Mouse (Mus musculus): ENCODE measurements around the gene Sall4.
A peak's percentile ranks its signal among the peaks of the same experiment; 100 is the strongest.

Sall4 gene

DNA sequence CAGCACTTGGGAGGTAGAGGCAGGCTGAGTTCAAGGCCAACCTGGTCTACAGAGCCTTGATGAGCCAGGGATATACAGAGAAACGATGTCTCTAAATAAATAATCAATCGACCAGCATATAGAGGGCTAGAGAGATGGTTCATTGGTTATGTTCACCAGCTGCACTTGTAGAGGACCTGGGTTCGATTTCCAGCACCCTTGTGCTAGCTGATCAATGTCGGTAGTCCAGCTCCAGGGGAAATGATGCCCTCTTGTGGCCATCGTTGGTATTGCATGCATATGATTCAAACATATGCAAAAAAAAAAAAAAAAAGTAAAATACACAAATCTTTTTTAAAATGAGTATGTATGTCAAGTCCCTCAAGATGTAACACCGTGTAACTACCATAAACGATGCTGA lies 25.1 kb downstream of the Sall4 start:
- peak; percentile 56 to 87 for DNase-seq

DNA sequence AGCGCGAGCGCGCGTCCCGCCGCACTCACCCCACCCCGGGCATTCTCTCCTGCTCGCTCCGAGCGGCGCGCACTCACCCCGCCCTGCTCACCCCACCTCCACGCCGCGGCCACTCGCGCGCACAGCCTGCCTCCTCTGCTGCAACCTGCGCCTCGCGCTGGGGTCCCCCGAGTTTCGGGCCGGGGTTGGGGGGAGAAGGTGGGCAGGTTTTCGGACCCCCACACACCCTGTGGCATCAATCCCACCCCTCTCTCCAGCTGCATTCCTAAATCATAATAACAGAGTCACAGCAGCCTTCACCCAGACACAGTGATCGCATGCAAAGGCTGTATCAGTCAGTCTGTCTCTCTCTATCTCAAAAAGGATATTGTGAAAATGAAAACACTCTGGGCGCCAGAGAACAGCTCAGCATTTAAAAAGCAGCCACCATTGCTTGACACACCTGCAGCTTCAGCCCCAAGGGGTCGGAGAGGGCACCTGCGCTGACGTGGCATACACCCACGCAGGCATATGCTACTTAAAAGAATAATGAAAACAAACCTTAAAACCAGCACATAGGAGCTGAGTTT lies 25.6 kb downstream of the Sall4 start, which contains the start of gene Atp9a:
Gene Atp9a (minus strand): TSS at position 351 of the 569 bp plus-strand sequence.
- peak; percentile 55 to 76 for DNase-seq

DNA sequence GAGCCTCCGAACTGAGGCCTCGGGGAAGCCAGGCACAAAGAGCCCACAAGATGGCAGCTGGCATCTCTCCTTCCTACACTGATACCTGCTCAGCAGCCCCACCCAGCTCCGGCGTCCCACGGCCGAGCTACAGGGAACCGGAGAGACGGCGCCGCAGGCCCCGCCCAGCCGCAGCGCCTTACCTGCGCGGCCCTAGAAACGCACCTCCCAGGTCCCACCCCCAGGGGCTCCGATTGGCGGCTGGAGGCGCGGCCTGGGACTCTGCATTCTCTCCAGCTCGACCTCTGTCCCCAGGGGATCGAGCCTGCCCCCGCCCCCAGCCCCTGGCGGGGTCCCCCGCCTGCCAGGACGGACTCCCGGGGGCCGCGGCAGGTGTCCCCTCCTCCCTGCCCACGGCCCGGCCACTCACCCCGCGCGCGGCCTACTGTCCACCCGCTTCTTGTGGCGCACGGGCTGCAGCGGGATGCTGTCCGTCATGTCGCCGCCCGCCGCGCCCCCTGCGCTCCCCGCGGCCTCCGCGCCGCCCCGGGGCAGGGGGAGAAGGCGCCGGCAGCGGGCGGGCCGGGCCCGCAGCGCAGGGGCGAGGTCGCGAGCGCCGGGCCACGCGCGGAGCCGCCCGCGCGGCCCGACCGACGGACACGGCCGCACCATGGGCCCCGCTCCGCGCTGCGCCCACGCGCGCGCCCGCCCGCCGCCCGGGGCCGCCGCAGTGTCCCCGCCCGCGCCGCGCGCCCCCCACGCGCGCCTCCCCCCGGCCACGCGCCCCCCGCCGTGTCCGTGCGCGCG lies 26.3 kb downstream of the Sall4 start:
- peak; percentile 88 to 96 for DNase-seq

DNA sequence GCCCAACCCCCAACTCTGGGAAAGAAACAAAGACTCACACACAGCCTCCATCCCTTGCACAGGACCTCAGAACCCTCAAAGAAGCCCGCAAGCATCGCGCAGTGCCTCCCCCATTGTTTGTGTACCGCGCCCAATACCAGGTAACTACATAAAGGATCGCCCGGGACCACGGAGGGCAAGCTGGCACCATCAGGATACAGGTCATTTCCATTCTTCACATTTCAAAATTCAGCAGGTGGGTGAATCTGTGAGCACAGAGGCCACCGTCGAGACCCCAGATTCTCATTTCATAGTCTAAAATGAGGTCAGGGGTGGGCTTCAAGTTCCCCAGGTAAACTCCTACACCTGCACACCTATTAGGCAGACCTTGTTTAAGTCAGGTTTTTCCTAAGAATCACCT lies 27.2 kb downstream of the Sall4 start:
- no peak for DNase-seq

DNA sequence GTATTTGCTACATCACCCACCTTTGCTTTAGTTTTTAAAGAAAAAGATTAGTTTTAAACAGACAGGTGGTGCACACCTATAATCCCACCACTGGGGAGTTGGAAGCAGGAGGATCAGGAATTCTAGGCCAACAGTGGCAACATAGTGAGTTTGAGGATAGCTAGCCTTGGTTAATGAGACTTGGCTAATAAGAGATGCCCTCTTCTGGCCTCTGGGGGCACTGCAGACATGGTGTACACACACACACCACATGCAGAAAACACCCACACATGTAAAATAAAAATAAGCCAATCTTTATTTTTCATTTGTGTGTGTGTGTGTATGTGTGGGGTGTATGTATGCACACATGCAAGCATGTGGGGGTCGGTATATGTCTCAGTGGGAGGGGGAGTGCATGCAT lies 28.9 kb downstream of the Sall4 start:
- DNase-seq = no peak

DNA sequence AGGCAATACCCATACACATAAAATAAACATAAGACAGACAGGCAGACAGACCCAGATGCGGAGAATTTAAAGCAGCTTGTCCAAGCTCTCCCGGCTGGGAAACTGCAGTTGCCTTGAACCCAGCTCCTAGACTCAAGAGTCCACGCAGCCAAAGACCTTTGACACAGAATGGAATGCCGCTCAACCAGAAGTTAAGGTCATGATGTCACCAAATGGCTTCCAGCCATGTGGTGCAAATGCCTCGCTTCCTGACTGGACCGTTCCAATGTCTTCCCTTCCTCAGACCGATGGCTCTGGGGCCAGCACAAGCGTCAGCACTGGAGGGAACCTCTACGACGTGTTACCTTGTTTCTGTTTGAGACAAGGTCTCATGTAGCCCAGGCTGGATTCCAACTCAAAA lies 29.9 kb downstream of the Sall4 start:
- DNase-seq = peak; percentile 68 to 79

DNA sequence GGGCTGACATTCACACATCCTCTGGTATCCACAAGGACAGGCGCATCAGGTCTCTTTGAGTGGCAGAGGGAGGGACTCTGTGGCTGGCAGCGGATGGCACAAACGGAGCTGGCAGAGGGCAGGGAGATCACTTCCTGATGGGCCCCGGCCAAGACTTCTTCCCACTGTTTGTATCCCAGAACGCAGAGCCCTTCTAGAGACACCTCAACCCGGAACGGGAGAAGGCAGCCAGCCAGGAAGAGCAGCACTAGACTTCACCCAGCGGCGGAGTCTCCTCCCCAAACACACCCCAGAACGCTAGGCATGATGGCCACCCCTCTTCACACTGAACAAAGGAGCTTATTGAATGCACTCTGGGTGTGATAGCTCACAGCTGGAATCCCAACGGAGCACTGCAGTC lies 33.7 kb downstream of the Sall4 start:
- peak; percentile 58 to 81 for DNase-seq

DNA sequence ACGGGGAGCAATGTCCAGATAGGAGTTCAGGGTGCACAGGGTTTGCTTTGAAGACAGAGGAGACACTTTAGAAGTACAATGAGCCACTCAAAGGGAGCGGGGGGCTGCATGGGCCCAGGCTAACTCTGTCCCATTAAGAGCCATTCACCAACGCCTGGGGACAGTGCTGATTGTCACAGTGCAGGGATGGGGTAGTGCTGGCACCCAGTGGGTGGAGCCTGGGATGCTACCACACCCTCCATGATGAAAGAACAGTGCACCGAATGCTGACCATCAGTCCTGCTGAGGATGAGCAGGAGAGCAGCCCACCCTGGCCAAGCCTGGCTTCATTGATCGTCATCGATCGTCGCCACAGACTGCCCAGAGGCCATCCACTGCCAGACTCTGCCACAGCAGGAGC lies 36.5 kb downstream of the Sall4 start:
- no peak for DNase-seq

DNA sequence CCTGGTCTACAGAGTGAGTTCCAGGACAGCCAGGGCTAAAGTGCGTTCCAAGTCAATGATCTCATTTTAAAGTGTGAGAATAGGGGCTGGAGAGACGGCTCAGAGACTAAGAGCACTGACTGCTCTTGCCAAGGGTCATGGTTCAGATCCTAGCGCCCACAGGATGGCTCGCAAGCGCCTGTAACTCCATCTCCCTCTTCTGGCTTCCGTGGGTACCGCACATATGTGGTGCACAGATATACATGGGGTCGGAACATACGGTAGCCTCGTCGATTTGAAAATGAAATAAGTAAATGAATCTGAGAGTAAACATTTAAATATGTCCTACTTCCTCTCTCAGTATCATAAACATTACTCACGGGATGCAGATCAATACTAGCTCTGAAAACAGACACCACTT lies 38.0 kb downstream of the Sall4 start:
- DNase-seq = no peak

DNA sequence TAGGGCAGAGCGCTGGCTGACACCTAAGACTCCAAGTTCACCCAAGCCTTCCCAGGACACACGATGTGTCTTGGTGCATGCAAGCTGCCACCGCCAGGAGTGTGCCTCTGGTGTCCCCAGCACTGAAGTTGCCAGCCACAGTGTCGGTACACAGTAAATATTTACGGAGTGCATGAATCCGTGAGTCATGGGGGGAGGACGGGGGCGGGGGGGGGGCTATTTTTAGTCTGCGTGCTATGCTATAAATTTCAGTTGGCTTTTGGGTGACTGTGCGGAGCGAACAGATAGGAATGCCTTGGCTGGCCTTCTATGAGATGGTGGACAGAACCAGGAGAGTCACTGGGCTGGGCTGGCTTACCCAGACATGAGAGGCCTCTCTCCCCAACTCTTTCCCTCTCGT lies 39.7 kb downstream of the Sall4 start:
- no peak for DNase-seq

DNA sequence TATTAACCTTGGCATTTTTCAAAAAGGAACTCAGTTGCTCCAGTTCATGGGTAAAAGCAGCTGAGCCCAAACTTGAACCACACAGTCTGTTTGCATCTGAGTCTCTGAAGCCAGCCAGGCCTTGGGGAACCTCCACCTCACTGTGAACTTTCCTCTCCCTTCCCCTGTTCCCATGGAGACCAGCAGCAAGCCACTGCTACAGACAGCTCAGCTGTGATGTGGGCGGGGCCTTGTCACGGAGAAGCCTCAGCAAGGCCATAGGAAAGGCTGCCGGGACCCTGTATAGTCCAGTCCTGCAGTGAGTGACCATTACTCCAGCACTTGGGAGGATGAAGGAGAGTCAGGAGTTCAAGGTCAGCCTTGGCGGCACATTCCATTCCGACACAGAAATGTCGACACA lies 41.7 kb downstream of the Sall4 start:
- peak; percentile 82 to 91 for DNase-seq

DNA sequence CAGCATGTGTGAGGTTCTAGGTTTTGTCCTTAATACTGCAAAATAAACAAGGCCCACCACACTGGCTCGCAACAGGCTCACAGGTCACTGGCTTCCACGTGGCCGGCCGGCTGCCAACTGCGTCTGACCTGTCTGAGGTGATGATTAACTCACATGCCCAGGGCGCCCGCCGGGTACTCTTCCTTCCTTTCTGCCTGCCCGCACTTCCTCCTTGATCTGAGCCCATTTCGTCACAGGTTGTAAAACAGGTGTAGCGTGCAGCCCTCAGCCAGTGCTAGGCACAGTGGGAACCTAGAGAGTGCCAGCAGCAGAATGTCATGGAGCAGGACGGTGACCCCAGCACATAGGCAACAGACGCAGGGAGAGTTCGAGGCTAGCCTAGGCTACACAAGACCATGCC lies 46.4 kb downstream of the Sall4 start:
- peak; percentile 90 to 95 for DNase-seq

DNA sequence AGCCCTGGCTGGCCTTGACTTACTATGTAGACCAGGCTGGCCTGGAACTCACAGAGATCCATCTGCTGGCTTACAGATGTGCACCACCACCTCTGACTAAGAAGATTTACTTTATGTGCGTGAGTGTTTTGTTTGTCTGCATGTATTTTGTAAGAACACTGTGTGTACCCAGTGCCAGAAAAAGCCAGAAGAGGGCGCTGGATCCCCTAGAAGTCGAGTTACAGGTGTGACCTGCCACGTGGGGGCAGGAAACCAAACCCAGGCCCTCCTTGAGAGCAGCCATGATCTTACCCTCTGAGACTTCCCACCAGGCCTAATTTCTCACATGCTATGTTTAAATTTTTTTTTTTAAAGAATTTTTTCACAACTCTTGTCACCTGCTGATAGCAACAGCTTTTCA lies 48.0 kb downstream of the Sall4 start:
- no peak for DNase-seq

DNA sequence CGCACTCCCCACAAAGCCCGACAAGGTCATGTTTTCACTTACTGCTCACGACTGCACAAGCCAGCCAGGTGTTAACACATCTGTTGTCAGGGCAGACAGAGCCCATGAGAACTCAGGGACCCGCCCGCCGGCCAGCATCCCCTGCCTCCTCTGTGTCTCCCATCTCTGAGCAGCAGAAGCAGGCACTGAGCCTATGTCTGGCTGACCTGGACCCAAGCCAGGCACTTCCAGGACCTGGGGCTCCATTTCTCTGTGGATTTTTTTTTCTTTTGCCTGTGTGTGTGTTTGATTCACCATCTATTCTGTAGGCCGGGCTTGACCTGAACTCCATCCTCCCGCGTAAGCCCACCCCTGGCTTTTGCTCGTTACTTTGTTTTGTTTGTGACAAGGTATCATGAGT lies 49.0 kb downstream of the Sall4 start:
- no peak for DNase-seq

DNA sequence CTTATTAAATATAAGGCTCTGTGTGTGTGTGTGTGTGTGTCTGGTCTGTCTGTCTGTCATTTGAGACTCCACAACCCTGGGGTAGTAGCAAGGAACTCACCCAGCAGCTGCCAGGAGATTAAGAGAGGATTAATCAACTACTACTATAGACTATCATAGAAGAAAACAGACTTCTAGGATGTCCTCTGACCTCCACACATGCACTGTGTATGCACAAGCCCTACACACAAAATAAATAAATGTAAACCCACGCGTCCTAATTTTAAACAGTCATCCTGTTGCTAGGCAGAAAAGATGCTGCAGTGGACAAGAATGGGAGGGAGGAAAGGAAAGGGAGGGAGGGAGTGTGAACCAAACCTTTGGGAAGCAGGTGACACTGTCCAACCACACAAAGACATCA lies 49.5 kb downstream of the Sall4 start:
- DNase-seq = no peak

DNA sequence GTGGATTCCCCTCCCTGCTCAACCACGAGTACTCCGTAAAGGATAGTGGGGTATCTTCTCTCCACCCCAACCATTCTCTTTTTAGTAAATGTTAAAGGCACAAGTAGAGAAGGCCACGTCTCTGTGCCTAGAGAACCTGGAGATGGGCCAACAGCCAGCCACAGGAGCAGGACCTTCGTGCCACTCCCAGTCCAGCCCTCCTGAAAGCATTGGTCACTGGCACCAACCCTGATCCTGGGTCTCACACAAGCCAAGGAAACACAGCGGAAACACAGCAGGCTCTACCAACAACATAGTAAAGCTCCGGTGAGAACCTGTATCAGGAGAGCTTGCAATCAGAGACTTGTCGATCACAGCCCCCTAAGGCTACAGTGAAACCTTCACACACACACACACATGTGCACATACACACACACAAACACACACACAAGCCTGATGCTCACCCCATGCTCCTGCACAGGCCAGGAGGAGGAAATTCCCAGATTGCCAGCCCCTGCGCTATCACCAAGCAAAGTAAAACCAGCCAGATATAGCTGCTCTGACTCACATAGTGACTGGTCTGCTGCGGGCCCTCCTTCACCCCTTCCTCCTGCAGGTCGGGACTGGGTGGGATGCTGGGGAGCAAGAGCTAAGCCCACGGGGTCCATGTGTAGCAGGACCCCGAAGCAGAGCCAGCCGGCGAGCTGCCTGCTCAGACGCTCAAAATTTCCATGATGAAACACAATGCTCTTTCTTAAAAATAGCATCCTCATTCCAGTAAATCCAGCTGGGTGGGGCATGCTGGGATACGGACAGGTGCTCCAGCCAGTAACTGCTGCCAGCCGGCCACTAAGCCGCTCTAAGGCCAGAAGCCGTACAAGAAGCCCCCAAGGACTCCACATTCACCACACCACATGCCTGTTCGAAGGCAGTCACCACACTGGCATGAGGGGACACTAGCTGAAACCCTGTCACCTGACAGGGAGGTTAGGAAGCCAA lies 55.3 kb downstream of the Sall4 start:
- DNase-seq = no peak

DNA sequence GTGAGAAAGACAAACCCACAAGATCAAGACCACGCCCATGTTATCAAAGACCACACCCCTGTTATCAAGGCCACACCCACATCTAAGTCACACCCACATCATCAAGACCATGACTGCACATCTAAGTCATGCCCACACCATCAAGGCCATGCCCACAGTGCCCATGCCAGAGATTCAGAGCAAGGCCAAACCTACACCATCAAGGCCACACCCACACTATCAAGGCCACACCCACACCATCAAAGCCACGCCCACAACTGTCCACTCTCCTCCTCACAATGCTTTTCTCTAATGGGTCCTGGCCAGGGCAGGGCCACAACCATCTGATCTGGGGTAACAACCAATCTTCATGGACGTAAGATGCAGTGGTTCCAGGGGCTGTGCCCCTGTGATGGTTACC lies 56.8 kb downstream of the Sall4 start:
- no peak for DNase-seq

DNA sequence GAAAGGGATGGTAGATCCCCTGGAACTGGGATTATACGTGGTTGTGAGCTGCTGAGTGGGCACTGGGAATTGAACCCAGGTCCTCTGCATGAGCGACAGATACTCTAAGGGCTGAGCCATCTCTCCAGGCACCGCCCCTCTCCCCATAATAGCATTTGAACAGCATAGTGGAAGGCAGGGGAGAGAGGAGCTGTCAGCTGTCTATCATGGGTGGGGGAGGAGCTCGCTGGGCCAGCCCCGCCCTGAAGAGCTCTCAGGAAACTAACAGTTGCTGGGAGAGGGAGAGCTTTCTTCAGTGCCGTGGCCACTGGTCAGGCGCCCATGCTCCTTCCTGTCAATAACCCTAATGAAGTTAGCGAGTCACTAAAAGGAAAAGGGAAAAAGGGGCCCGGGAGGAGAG lies 60.0 kb downstream of the Sall4 start:
- no peak for DNase-seq

DNA sequence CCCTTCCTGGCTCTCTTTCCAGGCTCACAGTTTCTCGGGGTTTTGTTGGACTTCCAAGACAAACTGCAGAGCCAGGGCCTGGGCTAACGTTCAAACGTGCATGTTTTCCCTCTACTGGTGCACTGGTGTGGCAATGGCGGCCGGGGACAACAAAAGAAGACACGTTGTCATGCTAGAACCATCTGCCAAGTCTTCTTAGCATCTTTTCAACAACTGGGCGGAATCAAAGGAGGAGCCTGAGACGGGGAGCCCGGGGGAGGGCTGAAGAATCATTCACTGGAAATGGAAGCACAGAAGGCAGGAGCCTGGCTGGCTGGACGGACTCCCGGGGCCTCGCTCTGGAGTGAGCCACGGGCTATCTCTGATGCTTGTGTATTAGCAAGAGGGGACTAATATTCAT lies 65.5 kb downstream of the Sall4 start:
- DNase-seq = no peak

Measured in kidney, postnatal 25 days (tissue).